Mouse (Mus musculus): Measurements from ENCODE around the gene Pitpna.

Gene Pitpna

DNA sequence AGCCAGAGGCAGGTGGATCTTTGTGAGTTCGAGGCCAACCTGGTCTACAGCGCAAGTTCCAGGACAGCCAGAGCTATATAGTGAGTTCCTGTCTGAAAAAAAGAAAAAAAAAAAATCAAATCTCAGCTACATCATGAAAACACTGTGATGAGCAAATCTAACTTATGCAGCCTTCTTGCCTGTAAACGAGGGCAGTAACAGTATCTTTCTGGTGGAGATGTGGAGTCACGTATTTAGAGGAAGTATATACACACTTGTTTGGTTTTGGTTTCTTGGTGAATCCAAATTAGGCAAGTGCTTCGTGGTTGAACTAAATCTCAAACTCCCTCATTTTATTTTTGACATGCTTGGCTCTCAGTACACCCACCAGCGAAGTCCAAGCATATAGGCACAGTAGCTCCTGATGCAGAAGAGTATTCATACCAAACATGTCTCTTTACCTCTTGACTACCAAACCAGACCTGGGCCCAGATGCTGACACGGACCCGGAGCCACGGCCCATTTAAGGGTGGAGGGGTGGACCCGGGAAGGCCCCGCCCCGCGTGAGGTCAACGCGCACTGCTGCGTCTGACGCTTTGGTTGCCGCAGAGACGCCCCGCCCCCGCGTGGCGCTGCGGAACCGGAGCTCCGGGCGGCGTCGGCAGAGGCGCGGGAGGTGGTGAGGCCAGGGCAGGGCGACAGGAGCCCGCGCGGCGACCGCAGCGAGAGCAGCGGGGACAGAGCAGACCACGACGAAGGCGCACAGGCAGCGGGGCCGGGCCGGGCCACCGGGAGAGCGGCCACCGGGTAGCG is at the start of gene Pitpna:
Gene Pitpna (plus strand): TSS at position 605 of the 792 bp plus-strand sequence.
- peak; percentile 97 for DNase-seq (ENCODE audit: low read depth)

DNA sequence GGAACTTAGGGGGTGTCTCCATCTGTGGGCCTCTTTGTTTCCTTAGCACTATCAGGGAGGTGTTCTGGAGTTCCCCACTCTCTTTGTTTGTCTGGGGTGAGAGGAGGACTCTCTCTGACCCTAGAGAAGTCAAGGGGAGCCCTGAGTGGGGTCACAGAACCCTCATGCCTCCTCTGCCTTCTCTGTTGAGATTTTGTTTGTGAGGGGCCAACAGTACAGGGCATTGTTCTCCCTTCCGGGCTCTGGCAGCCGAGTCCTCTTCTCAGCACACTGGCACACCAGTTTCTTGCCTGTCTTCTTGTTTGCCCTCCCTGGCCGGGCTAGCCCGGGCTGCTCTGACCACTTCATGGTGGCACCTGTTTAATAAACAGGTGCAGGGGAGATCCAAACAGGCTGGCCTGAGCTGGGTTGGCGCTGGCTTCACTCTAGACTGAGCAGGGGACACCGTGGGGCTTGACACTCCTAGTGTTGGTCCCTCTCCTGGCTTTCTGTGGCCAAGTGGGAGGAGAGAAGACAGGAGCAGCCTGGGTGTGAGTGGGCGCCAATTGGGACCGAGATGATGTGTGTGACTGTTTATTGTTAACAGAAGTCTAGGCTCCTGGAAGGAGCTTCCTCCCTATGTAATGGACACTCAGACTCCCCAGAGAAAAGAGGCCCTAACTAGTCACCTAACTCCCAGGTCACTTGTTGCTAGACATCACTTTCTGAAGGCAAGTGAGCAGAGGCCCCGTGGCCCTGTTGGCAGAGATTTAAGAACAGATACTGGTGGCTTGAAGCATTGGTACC is 49.5 kb upstream of the Pitpna start:
- DNase-seq (ENCODE audit: low read depth), result no peak

DNA sequence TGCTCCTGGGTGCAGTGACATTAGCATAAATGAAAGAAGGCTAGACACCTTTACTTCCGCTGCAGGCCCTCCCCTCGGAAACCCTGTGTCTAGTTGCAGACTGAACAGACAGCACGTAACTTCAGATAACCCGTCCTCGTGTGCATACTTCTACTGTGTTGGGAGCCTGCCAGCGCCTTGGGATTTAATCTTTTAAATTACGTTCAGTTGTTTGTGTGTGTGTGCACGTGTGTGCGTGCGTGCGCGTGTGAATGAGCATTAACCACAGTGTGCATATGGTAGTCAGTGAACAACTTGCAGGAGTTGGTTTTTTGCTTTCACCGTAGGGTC is 49.0 kb upstream of the Pitpna start:
- DNase-seq (ENCODE audit: low read depth), result peak; percentile 76

DNA sequence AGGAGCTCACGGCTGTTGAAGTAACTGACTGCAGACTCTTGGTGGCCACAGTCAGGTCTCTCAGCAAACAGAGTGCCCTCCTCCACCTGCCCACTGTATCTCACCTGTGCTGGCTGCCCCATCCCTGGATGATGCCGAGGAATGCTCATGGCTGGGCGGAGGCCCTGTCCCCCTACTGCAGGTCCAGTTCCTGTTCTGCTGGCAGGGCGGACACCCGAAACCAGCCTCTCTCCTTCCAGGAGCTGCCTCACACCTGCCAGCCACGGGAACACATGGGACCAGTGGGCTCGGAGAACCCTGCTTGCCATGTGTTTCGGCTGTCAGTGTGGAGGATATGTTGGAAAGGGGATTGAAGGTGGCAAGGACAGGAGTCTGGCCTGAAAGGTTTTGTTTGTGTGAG is 47.7 kb upstream of the Pitpna start:
- DNase-seq (ENCODE audit: low read depth), result no peak

DNA sequence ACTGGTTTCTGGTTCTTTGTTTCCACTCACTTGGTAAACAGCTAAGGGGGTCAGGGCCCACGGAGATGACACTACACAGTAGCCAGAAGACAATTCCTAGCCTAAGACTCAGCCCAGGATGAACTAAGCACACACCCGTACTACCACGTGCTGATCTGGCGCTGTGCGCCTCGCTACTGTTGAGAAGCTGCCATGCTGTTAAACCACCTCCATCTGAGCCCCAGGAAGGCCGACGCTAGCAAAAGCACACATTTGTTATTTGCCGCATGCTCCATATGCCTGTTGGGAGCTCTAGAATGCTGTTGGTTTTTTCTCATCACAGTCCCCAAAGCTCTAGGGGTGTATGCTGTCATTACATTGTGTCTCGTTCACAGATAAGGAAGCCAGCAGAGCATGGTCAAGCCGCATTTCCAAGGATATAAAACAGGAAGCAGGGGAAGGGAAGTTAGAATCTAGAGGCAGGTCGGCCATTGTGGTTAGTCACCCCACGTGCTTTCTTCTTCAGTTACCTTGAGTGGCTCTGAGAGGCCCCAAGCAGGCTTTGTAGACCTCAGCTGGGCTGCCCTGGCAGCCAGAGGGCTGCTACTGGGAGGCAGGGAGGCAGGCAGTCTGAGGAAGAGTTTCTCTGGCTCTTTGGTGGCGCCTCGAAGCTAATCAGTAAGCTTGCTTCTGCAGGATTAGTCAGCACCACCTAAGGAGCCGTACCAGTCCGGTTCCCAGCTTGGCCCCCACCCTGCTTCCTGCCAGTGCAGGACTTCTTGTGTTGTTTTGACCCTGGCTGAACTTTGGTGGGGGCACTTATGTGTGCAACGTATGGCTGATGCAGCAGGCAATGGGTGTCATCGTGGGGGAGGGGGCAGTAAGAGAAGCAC is 47.0 kb upstream of the Pitpna start:
- peak; percentile 61 for DNase-seq (ENCODE audit: low read depth)

DNA sequence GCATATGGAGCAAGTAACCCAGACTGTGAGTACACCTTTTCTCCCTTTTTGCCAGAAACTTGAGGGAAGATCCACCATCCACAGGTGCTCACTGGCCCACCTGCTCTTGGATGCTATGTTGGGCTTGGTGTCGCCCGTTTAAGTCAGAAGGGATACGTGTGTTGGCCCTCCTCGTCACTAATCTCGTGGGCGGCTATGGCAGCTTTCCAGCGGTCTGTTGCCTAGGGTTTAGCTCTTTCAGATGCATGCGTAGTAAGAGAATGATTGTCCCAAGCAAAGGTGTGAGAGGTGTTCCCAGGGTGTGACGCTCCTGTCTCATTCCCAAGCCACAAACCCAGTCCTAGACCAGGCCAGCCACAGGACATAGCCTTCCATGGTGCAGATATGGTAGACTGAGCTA is 43.2 kb upstream of the Pitpna start:
- no peak for DNase-seq (ENCODE audit: low read depth)

DNA sequence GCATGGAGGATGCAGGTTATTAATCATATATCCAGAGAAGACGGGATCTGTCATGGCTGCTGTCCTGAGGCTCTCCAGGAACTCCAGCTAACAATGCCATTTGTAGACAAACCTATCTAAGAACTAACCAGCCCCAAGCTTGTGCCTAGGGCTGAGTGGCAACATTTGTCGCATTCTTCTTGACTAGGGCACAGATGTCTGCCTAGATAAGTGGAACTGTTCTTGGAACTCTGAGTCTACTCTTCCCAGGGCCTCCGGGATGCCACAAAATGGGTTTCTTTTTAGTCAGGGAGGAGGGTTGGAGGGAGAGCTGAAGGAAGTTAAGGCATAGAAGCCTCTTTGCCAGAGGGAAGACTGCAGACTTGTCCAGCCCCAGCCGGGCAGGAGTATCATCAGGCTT is 41.8 kb upstream of the Pitpna start:
- DNase-seq (ENCODE audit: low read depth), result no peak

DNA sequence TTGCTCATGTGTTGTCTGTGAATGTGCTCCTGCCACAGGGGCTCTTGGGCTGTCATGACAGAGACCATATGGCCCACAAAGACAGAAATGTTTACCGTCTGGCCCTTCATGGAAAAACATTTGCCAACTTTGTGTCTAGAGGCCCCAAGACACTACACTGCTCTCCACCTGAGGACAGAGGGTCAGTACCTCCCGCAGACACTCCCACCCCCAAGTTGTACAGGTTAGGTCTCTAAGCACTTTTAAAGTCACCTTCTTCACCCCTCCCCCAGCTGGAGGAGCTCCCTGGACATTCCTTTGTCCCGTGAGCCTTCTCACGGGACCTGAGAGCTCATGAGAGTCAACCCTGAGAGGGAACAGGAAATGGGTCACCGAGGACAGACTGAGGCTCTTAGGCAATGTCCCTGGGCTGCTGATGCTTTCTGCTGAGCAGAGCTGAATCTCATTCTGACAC is 38.2 kb upstream of the Pitpna start:
- DNase-seq (ENCODE audit: low read depth), result no peak

DNA sequence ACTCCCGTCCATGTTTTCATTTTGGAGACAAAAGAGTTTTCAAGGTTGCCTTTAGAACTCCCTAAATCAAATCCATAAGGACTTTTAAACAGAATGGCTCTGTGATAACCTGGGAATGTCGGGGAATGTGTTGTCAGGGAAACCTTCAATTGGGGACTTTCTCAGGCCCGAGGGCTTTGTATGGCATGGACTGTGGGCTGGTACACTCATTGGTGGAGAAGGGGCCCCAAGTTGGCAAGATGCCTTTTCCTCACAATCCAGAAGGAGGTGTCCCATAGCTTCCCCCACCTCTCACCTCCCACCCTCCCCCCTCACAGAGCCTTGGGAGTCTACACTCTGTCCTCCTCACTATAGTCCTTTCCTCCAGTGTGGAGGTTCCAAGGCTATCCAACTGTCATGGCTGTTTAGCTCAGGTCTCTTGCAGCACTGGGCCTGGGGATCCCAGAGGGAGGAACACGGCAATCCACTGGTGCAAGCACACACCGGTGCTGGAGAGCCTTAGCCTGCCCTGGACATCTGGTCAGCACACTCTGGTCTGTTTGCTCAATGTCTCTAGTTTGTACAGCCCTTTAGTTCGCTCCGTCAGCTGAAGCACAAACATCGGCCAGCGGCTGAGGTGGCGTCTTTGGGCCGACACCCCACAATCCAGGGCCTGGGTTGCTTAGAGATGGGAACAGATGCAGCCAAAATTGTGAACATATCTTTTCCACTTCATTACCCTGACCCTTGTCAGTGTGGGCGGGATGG is 37.5 kb upstream of the Pitpna start:
- DNase-seq (ENCODE audit: low read depth), result no peak

DNA sequence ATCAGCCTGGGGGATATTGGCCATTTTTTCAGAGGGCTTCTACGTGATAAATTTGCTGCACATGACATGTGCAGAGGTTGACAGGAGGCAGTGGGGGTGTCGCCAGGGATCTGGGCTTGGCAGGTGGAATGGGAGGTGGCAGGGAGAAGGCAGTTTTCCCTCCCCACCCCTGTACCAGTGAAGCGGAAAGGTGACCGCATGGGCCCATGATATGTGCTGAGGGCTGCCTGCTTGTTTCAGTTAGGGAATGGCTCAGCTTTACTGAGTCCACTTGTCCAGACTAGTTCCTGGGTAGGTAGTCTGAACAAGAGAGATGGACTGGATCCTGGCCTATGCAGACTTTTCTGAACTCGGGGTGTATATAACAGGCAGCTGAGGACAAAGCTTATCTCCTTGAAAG is 36.6 kb upstream of the Pitpna start:
- DNase-seq (ENCODE audit: low read depth), result no peak

DNA sequence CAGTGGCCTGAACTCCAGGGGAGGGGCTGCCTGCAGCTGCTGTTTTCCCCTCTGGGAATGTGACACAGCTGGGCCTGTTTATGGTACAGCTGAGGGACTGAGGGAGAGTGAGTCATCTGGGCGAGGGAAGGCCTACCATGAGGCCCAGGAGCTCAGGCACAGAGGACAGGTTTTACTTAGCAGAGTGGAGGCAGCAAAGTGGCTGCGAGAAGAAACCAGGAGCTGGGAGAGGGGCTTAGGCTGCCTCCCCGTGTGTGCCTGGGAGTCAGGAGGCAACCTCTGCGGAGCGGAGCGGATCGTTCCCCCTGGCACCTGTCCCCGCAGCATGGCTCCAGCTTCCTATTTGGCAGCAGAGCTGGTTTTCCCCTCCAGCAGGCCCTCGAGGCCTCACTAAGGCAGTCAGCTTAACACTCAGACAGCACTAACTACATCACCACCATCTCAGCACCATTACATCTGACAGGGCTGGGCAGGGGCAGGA is 35.9 kb upstream of the Pitpna start:
- no peak for DNase-seq (ENCODE audit: low read depth)

DNA sequence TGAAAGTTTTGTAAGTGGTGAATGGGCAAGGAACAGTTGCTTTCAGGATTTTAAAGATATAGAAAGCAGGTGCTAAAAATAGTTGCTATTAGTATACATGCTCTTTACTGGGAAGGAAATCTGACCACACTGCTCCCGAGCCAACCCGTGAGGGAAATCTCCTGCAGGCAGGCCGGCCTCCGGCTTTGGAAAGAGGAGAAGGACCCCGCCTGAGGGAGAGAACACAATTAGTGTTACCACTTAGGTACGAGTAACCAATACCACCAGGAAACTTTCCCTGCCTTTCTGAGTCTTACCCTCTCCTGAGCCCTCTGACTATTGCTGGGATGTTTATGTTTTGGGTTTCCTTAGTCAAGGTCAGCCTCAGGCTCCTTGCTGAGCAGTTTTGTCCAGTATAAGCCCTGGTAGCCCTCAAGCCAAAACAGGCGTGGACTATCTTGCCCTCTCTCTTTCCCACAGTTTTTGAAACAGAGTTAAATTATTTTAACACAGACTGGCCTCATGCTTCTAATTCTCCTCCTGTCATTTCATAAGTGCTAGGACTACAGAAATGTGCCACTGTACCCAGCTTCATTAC is 34.9 kb upstream of the Pitpna start:
- no peak for DNase-seq (ENCODE audit: low read depth)

DNA sequence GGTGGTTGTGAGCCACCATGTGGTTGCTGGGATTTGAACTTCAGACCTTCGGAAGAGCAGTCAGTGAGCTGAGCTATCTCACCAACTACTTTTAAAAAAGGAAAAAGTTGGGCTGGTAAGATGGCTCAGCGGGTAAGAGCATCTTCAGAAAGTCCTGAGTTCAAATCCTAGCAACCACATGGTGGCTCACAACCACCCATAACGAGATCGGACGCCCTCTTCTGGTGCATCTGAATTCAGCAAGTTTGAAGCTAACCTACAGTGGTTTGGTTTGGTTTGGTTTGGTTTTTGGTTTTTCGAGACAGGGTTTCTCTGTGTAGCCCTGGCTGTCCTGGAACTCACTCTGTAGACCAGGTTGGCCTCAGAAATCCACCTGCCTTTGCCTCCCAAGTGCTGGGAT is 31.9 kb upstream of the Pitpna start:
- DNase-seq (ENCODE audit: low read depth), result peak; percentile 33

DNA sequence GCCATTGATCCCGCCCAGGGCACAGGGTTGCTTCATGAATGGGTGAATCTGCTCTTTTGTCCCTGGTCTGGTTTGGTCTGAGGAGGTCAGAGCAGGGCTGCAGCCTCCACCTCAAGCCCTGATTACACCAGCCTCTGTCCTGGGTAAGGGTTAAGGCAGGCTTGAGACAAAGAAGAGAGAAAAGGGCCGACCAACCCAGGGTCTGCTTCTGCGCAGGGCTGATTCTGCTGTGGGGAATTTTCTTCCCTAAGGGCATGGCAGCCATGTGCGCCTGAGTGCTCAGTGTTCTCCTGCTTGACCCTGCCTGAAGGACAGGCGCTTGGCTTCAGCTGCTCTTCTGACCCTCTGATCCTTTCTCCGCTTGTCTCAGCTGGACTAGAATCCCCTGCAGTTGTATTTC is 30.8 kb upstream of the Pitpna start:
- no peak for DNase-seq (ENCODE audit: low read depth)

DNA sequence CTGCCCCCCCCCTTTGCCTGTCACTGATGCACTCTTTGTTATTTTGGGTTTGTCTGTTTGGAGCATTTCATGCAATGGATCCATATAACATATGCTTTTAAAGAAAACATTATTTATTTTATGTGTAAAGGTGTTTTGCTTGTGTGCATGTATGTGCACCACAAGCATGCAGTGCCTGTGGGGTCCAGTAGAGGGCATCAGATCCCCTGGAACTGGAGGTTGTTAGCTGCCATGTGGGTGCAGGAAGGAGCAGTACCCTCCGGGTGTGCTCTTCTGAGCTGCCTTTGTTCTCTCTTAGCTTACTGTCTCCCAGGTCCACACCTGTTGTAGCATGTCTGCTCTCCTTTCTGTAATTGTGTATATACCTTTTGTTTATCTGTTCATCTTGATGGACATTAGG is 29.8 kb upstream of the Pitpna start:
- peak; percentile 48 for DNase-seq (ENCODE audit: low read depth)

DNA sequence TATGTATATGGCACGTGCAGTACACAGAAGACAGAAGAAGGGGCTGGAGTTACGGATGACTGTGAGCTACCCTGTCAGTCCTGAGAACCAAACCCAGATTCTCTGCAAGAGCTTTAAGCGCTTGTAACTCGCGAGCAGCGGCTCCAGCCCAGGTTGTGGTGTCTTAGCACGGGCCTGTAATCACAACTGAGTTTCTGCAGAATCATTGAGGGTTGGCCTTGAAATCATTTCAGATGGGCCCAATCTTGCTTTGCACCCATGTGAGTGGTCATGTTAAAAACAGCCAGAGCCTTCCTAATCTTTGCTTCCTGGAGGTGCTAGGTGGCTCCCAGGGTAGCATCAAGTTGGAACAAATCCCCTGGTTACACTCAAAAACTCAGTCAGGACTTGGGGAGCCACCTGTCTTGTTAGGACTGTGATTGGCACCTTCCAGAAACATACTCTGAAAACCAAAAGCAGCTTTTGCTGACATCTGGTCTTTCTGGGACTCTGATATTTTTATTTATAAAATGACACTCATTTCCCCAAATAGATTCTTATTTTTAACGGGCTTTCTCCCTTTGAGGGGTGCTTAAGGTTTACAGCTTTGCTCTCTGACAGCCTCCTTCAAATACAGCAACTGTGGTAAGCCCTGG is 27.9 kb upstream of the Pitpna start:
- no peak for DNase-seq (ENCODE audit: low read depth)

DNA sequence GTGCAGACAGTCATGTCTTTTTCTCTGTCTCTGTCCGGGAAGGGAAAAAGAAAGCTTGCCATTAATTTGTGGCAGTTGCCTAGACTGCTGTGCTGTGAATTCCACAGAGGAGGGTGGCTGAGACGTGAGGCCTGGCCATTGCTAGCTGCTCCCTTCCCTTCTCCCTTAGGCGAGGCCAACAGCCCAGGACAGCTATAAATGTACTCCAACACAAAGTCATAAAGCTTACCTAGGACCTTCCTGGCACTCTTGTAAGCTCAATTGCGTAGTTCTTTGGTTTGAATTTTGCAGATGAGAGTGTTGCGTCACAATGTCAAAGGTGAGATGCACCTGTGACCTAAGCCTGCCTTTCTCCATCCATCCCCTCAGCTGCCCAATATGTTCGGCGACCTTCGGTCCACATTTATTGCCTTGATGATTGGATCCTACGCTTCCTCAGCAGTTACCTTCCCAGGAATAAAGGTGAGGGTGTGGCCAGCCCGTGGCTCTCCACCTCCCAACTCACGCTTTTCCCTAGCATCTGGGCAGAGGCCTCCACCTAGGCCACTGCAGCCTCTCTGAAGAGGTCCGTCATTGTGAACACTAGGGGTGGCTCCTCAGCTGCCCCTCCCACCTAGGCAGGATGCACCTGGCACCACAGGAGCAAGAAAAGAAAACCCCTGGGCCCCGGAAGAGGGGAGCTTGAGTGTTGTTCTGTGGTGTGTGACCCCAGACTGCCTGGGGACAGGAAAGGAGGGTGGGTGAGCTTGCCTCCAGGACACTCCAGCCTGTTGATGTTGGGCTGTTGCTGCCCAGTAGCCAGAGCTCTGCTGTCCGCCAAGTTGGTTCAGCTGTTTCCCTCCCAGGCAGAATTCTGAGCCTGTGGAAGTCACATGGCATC is 27.1 kb upstream of the Pitpna start:
- peak; percentile 54 for DNase-seq (ENCODE audit: low read depth)

DNA sequence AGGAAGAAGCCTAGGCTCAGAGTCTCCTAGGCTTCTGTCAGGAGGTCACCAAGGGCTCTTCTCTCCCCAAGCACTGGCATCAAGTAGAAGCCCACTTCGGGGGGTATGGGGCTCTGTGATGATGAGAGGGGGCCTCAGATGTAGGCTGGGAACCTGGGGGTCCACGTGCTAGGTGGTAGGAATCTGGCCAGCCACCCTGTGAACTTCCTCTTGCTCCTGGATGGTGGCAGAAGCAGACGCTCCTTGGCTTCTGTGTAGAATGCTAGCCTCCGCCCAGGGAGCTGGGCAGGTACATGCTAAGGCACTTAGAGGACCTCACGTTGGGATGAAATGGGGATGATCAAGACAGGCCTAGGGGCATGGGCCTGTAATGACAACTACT is 26.5 kb upstream of the Pitpna start:
- no peak for DNase-seq (ENCODE audit: low read depth)

DNA sequence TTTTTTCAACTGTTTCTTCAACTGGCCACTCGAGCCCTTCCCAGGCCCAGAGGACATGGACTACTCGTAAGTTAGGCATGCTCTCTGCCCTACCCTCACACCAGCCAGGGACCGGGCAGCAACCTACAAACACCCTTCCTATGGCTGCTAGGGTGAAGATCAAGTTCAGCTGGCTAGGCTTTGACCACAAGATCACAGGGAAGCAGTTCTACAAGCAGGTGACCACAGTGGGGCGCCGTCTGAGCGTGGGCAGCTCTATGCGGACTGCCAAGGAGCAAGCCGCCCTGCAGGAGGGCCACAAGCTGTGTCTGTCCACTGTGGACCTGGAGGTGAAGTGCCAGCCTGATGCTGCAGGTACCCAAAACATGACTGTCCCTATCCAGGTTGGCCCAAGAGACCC is 25.1 kb upstream of the Pitpna start:
- no peak for DNase-seq (ENCODE audit: low read depth)
